Mouse (Mus musculus): ENCODE data around the gene Ints11.

DNA sequence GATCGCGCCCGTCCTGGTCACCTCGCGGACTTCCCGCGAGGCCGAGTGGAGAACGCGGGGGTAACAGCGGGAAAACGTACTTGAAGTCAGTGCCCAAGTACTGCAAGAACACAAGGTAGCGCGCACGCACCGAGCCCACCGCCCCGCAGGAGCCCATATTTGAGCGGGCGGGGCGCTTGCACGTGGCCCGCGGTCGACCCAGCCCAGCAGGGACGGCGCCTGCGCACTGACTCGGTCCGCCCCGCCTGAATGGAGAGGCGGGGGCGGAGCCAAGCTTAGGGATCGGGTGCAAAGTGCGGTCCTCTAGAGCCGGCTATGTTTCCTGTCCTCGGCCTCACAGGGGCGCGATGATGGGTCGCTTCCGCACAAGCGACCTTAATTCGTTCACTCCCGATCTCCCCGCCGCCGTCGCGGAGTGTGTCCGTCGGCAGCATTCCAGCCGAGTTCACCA, 22.2 kb downstream of the Ints11 start, which contains the start of the genes Pusl1 and Acap3:
- no peak; the same call in 1 of the 2 replicates for TF ChIP-seq CTCF (IDR thresholded peaks at IDR 0.05; ENCODE audit: low read depth)
- TF ChIP-seq EP300 (IDR thresholded peaks at IDR 0.05; ENCODE audit: low read depth) = 0 out of 2 replicates have a peak, but pooled peaks have one; percentile 42

Data from heart, postnatal 0 days (tissue).